Mouse (Mus musculus): ENCODE measurements around the gene Ccdc30. TPM values are rescaled to one million over a fixed set of nuclear protein-coding genes. Genes with fewer than 3 reads are reported as not detected.

Ccdc30 gene
- polyA plus RNA-seq, 1 experiment from 2014 or later = 2.5 TPM

DNA sequence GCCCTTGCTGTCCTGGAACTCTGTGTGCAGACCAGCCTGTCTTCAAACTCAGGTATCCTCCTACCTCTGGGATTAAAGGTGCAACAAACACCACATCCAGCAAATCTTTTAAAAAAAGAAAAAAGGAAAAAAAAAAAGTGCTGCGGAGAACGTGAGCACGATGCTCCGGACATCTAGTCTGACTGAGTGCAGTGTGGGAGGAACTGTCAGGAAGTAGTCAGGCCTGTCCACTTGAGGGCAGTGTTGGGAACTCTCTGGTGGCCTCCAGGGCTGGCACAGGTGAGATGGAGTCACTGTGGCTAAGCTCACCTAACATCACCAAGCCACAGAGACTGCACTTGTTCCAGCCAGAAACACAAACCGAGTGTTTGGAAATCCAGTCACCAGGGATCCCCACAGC lies 15.4 kb upstream of the Ccdc30 start:
- H3K4me2 ChIP-seq = 0 out of 2 replicates have a peak overlapping the region, but pooled peaks have one; percentile 15
- ATAC-seq (ENCODE audit: insufficient read depth) = no peak

DNA sequence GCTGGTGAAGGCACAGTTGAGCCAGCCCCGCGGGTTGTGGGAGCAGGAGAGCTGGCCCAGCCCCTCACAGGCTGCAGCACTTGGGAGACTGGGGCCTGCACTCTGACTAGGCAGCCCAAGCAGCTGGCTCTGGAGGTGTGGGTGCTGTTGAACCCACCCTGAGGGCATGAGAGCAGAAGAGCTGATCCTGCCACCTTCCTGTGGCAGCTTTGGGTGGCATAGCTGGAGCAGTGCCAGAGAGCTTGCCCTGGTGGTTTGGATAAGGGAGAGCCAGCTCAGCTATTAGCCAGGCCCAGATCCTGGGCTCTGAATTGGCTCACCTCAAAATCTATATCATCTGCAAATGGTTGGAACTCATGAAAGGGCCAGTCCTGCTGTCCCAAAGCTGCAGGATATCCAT lies 12.4 kb upstream of the Ccdc30 start:
- Histone ChIP-seq H3K27ac (ENCODE audit: low read depth) (no peak overlapping the region), H3K9me3 (ENCODE audit: low read depth, low read length) (no peaks in the 10 kb centered on the region), H3K4me1 (ENCODE audit: insufficient read depth) (no peaks in the 10 kb centered on the region), H3K36me3 (ENCODE audit: insufficient read depth) (no peaks in the 10 kb centered on the region), H3K27me3 (ENCODE audit: insufficient read depth, low read length) (no peaks in the 10 kb centered on the region), H3K4me3 (ENCODE audit: low read depth, low read length) (no peak overlapping the region), H3K4me2 (no peak overlapping the region), H3K9ac (no peak overlapping the region)
- DNase-seq = no peak
- no peak for TF ChIP-seq CTCF (IDR thresholded peaks at IDR 0.05; ENCODE audit: low read depth)
- ATAC-seq (ENCODE audit: insufficient read depth) = no peak
- 48% methylated on average over 2 of the region's 2 CpGs for whole genome bisulfite sequencing

More for the DNA sequence above, 15.4 kb upstream of the Ccdc30 start:
- H3K9me3 ChIP-seq (ENCODE audit: low read depth, low read length) = peaks cover 2% of the 10 kb centered on the region; the same call in 1 of the 2 replicates
- no peaks in the 10 kb centered on the region for H3K27me3 ChIP-seq (ENCODE audit: insufficient read depth, low read length)
- peak; percentile 62 for DNase-seq
- no peaks in the 10 kb centered on the region for H3K36me3 ChIP-seq (ENCODE audit: insufficient read depth)
- 23% methylated on average over 5 of the region's 5 CpGs for WGBS
- H3K9ac ChIP-seq = no peak overlapping the region
- TF ChIP-seq CTCF (IDR thresholded peaks at IDR 0.05; ENCODE audit: low read depth) = peak; percentile 61
- no peaks in the 10 kb centered on the region for H3K4me1 ChIP-seq (ENCODE audit: insufficient read depth)
- no peak overlapping the region for H3K27ac ChIP-seq (ENCODE audit: low read depth)
- no peak overlapping the region for H3K4me3 ChIP-seq (ENCODE audit: low read depth, low read length)

DNA sequence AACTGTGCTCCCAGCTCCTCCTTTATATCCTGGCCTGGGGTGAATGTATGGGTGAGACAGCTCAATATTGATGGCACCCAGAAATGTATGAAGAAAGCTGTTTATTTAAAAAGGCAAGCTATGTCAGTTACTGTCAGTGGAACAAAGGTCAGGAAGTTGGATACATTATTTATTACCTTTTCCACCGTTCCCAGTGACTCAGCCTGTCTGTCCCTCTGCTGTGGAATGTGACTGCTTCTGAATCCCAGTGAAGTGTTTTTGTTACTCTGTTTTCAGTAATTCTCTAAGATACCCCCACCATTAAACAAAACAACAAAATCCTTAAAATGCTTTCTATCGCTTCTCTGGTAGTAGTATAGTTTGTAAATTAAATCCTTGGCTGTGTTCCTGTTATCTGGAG lies 10.3 kb upstream of the Ccdc30 start:
- DNase-seq = no peak
- H3K4me2 ChIP-seq = no peak overlapping the region
- ATAC-seq (ENCODE audit: insufficient read depth) = no peak
- H3K4me1 ChIP-seq (ENCODE audit: insufficient read depth) = peaks cover 4% of the 10 kb centered on the region; the same call in 1 of the 2 replicates
- no peak overlapping the region for H3K4me3 ChIP-seq (ENCODE audit: low read depth, low read length)
- no peak overlapping the region for H3K9ac ChIP-seq
- no peaks in the 10 kb centered on the region for H3K36me3 ChIP-seq (ENCODE audit: insufficient read depth)
- no peaks in the 10 kb centered on the region for H3K27me3 ChIP-seq (ENCODE audit: insufficient read depth, low read length)
- TF ChIP-seq CTCF (IDR thresholded peaks at IDR 0.05; ENCODE audit: low read depth) = no peak
- H3K9me3 ChIP-seq (ENCODE audit: low read depth, low read length) = no peaks in the 10 kb centered on the region
- 32% methylated on average over 2 of the region's 2 CpGs for WGBS
- no peak overlapping the region for H3K27ac ChIP-seq (ENCODE audit: low read depth)

DNA sequence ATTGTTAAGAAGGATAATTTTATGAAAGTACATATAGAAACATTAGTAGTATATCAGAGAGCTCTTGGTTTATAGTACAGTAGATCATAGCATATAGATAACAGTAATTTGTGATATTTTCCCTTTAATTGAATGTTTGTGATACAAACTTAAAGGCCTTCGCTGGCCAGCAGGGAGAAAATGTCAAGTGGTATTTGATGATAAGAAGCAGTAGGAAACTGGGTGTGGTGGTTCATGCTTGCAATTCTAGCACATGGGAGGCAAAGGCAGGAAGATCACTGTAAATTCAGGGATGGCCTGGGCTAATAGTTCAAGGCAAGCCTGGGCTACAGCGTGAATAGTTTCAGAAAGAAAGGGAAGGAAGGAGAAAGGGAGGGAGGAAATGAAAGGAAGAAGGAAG lies 9.8 kb upstream of the Ccdc30 start:
- Histone ChIP-seq H3K27me3 (ENCODE audit: insufficient read depth, low read length) (no peaks in the 10 kb centered on the region), H3K9ac (no peak overlapping the region), H3K4me3 (ENCODE audit: low read depth, low read length) (no peak overlapping the region), H3K36me3 (ENCODE audit: insufficient read depth) (no peaks in the 10 kb centered on the region), H3K4me2 (no peak overlapping the region), H3K9me3 (ENCODE audit: low read depth, low read length) (no peaks in the 10 kb centered on the region), H3K4me1 (ENCODE audit: insufficient read depth) (peaks cover 4% of the 10 kb centered on the region; the same call in 1 of the 2 replicates), H3K27ac (ENCODE audit: low read depth) (no peak overlapping the region)
- no peak for ATAC-seq (ENCODE audit: insufficient read depth)
- no peak for DNase-seq
- 72% methylated on average over 2 of the region's 2 CpGs for WGBS
- no peak for TF ChIP-seq CTCF (IDR thresholded peaks at IDR 0.05; ENCODE audit: low read depth)

DNA sequence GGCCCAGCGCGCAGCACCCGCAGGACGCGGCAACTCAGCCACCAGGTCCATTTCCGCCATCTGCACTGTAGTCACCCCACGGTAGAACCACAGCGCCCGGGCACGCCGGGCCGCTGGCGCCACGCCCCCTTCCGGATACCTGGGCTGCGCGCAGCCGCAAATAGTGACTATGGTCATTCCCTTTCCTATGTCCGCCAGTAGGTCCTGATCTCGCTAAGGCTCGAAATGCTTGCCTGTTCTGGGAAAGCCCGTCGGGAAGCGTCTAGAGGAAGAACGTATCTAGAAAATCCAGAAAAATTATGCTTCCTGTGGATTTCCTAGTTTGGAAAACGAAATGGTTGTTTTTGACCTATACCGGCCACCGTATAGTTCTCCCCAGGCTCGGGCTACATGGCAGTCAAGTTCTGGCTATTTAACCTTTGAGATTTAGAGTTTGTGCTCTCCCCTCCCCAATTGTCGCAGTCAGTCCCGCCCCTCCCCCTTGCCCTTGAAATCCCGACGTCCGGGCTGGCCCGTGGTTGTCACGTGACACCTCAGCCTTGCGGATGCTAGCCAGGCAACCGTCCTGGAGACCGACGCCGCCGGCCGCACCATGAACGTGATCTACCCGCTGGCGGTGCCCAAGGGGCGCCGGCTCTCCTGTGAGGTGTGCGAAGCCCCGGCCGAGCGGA lies 7.1 kb upstream of the Ccdc30 start, which contains the start of the genes Ppcs and Zmynd12:
Gene Ppcs, minus strand, starts transcription at position 127 of the 671 bp plus-strand sequence.
Gene Zmynd12, plus strand, starts transcription at position 521 of the 671 bp plus-strand sequence.
- H3K4me1 ChIP-seq (ENCODE audit: insufficient read depth) = peaks cover 4% of the 10 kb centered on the region; the same call in 1 of the 2 replicates
- peak; percentile 95 for ATAC-seq (ENCODE audit: insufficient read depth)
- H3K4me2 ChIP-seq = peak within 1 kb of the TSS; percentile 95
- peak within 1 kb of the TSS; percentile 75 for H3K9ac ChIP-seq
- DNase-seq = peak; percentile 95
- peak; percentile 41 for TF ChIP-seq CTCF (IDR thresholded peaks at IDR 0.05; ENCODE audit: low read depth)
- no peaks in the 10 kb centered on the region for H3K9me3 ChIP-seq (ENCODE audit: low read depth, low read length)
- H3K27me3 ChIP-seq (ENCODE audit: insufficient read depth, low read length) = no peaks in the 10 kb centered on the region
- peak within 1 kb of the TSS; percentile 64 for H3K4me3 ChIP-seq (ENCODE audit: low read depth, low read length)
- H3K36me3 ChIP-seq (ENCODE audit: insufficient read depth) = no peaks in the 10 kb centered on the region
- H3K27ac ChIP-seq (ENCODE audit: low read depth) = peak within 1 kb of the TSS; percentile 91
- under 1% methylated on average over 52 of the region's 52 CpGs for WGBS

DNA sequence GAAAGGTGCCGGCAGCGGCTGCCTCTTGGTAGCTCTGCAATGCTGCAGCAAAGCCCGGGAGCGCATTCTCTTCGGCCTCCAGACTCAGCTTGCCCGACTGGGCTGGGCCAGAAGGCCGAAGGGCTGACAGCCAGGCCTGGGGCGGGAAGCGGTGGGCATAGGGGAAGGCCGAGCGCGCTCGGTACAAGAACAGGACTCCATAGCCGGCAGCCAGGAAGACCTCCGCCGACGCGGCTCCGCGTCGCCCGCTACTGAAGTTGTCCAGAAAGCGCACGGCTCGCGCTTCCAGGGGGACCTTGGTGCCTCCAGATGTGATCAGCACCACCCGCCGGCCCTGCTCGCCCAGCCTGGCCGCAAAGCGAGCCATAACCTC lies 6.6 kb upstream of the Ccdc30 start:
- H3K27me3 ChIP-seq (ENCODE audit: insufficient read depth, low read length) = no peaks in the 10 kb centered on the region
- H3K9ac ChIP-seq = peak overlapping the region; percentile 75
- no peaks in the 10 kb centered on the region for H3K36me3 ChIP-seq (ENCODE audit: insufficient read depth)
- WGBS = under 1% methylated on average over 31 of the region's 31 CpGs
- H3K27ac ChIP-seq (ENCODE audit: low read depth) = peak overlapping the region; percentile 91
- H3K4me1 ChIP-seq (ENCODE audit: insufficient read depth) = peaks cover 4% of the 10 kb centered on the region; the same call in 1 of the 2 replicates
- peak; percentile 65; the same call in 1 of the 2 replicates for ATAC-seq (ENCODE audit: insufficient read depth)
- no peaks in the 10 kb centered on the region for H3K9me3 ChIP-seq (ENCODE audit: low read depth, low read length)
- H3K4me3 ChIP-seq (ENCODE audit: low read depth, low read length) = peak overlapping the region; percentile 64
- no peak for TF ChIP-seq CTCF (IDR thresholded peaks at IDR 0.05; ENCODE audit: low read depth)
- no peak for DNase-seq
- peak overlapping the region; percentile 95 for H3K4me2 ChIP-seq

DNA sequence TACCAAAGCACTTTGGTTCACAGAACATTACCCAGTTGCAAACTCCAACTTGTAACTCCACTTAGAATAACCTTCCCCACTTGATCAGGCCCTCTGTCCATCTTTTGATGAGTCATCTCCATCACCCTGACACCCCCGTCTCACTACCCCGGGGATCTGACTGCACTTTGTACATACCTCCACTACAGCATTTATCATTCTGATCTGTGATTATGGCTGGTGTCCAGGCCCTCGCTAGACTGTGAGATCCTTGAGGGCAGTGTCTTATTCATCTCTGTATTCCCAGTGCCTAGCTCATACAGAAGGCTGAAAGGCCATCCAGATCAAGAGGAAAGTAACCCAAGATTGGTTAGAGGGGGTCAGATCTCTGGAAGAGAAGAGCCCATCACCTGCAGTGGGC lies 5.9 kb upstream of the Ccdc30 start:
- TF ChIP-seq CTCF (IDR thresholded peaks at IDR 0.05; ENCODE audit: low read depth) = no peak
- WGBS = 26% methylated on average over 3 of the region's 3 CpGs
- ATAC-seq (ENCODE audit: insufficient read depth) (no peak), DNase-seq (no peak)
- Histone ChIP-seq H3K27me3 (ENCODE audit: insufficient read depth, low read length) (no peaks in the 10 kb centered on the region), H3K4me2 (peak overlapping the region; percentile 95), H3K9ac (peak overlapping the region; percentile 75), H3K4me1 (ENCODE audit: insufficient read depth) (peaks cover 4% of the 10 kb centered on the region; the same call in 1 of the 2 replicates), H3K36me3 (ENCODE audit: insufficient read depth) (no peaks in the 10 kb centered on the region), H3K27ac (ENCODE audit: low read depth) (no peak overlapping the region), H3K4me3 (ENCODE audit: low read depth, low read length) (peak overlapping the region; percentile 64), H3K9me3 (ENCODE audit: low read depth, low read length) (no peaks in the 10 kb centered on the region)

Measured in lung, embryonic 14.5 days (tissue).